Mouse (Mus musculus): ENCODE results near the gene Lrp8. TPM values are rescaled to one million over a fixed set of nuclear protein-coding genes. Genes with fewer than 3 reads are reported as not detected.

Lrp8 gene
- polyA plus RNA-seq, 1 experiment from 2014 or later, result 3.5 TPM

DNA sequence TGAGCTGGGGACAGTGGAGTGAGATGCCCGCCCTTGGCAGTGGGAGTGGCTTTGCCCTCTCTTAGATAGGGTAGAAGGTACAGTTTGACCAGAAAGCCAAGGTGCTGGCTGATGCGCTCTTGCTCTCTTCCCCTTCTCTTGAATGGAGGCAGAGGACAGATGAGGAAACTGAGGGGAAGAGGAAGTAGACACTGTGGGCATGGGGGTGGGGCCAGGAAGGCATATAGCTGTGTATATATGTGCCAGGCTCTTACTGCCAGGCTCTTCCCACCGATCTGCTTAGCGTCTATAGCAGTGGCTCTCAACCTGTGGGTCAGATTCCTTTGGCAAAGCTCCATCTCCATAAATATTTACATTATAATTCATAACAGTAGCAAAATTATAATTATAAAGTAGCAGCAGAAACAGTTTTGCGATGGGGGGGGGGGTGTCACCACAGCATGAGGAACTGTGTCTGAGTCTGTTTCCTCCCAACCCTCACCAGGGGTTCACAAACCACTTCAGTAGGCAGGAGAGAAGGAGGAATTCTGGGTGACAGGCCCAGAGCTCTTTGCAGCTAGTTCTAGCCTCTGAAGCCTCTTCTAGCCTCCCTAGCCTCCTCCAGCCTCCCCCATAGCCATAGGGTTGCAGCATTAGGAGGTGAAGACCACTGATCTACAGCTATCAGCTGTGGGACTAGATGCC is 24.9 kb upstream of the Lrp8 start:
- no peak for ATAC-seq (ENCODE audit: low read depth)
- Histone ChIP-seq H3K4me1 (replicated peaks) (peaks cover 17% of the 10 kb centered on the region), H3K27me3 (no peaks in the 10 kb centered on the region)

DNA sequence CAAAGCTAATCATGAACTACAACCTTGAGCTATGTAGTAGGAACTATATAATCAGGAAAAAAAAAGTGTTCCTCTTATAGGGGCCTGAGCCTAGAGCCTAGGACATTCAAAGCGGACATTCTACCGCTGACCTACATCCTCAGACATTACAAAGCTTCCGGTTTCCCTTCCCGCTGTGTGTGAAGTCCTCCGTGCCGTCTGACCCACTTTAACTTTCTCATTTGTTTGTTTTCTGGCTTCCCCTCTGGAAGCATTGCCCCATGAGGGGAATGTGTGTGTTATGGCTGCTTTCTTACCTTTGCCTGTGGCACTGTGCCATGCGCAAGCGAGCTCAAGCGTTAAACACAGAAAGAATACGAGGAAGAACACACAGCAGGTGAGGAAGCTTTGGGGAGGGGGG is 18.5 kb upstream of the Lrp8 start:
- H3K9ac ChIP-seq, result no peak overlapping the region
- H3K4me3 ChIP-seq (replicated peaks), result no peak overlapping the region
- ATAC-seq (ENCODE audit: low read depth), result no peak
- H3K36me3 ChIP-seq, result no peaks in the 10 kb centered on the region
- WGBS (ENCODE audit: insufficient replicate concordance), result 61% methylated on average over 10 of the region's 10 CpGs
- no peaks in the 10 kb centered on the region for H3K27me3 ChIP-seq
- no peak for DNase-seq
- no peaks in the 10 kb centered on the region for H3K4me1 ChIP-seq (replicated peaks)
- H3K27ac ChIP-seq, result no peak overlapping the region
- H3K4me2 ChIP-seq, result no peak overlapping the region
- no peaks in the 10 kb centered on the region for H3K9me3 ChIP-seq (replicated peaks)

More for the DNA sequence above, 24.9 kb upstream of the Lrp8 start:
- no peak overlapping the region for H3K4me3 ChIP-seq (replicated peaks)
- H3K9ac ChIP-seq, result no peak overlapping the region
- no peak overlapping the region for H3K4me2 ChIP-seq
- WGBS (ENCODE audit: insufficient replicate concordance), result 50% methylated on average over 5 of the region's 5 CpGs
- H3K9me3 ChIP-seq (replicated peaks), result 0 out of 2 replicates have a peak, but pooled peaks cover 2% of the 10 kb centered on the region
- no peak overlapping the region for H3K27ac ChIP-seq
- DNase-seq, result peak; percentile 5
- H3K36me3 ChIP-seq, result no peaks in the 10 kb centered on the region

DNA sequence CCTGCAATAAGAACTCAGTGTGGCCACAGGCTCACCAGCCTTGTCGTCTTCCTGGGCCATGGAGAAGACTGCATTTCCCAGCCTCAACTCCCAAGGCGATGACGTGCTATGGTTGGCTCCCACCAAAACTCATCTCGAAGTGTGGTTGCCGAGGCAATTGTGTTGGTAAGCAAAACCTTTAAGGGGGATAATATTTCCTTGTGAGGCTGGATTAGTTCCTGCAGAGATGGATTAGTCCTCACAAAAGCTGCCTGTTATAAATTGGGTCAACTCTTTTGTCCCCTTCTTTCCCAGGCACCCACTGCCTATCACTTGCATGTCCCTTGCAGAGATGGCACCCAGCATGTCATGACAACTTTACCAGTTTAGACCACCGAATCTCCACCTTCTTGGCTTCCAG is 13.2 kb upstream of the Lrp8 start:
- no peaks in the 10 kb centered on the region for H3K9me3 ChIP-seq (replicated peaks)
- no peaks in the 10 kb centered on the region for H3K4me1 ChIP-seq (replicated peaks)
- H3K4me3 ChIP-seq (replicated peaks), result no peak overlapping the region
- no peak for DNase-seq
- no peak overlapping the region for H3K4me2 ChIP-seq
- no peak for ATAC-seq (ENCODE audit: low read depth)
- H3K27me3 ChIP-seq, result peaks cover 4% of the 10 kb centered on the region; the same call in 1 of the 2 replicates
- H3K36me3 ChIP-seq, result no peaks in the 10 kb centered on the region
- 77% methylated on average over 6 of the region's 6 CpGs for WGBS (ENCODE audit: insufficient replicate concordance)
- H3K9ac ChIP-seq, result no peak overlapping the region
- no peak overlapping the region for H3K27ac ChIP-seq

DNA sequence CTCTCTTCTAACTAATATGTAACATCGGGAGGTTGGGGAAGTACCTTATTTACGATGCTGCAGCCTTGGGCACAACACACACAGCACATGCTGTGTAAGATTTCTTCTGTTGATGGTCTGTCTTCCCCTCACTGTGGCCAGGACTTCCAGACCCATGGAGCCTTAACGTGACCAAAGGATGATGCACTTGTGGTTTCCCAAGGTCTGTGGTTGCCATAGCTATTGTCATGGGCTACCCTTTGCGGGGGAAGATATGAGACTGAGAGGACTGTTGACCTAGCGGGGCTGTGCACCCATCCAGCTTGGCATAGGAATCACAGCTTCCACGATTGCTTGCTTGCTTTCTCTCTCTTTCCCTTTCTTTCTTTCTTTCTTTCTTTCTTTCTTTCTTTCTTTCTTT is 1.3 kb upstream of the Lrp8 start:
- Histone ChIP-seq H3K4me3 (replicated peaks) (no peak overlapping the region), H3K4me2 (no peak overlapping the region), H3K4me1 (replicated peaks) (peaks cover 41% of the 10 kb centered on the region), H3K36me3 (0 out of 2 replicates have a peak, but pooled peaks cover 9% of the 10 kb centered on the region), H3K9ac (no peak overlapping the region), H3K9me3 (replicated peaks) (no peaks in the 10 kb centered on the region), H3K27ac (no peak overlapping the region), H3K27me3 (peaks cover 14% of the 10 kb centered on the region)
- ATAC-seq (ENCODE audit: low read depth) (no peak), DNase-seq (no peak)
- 53% methylated on average over 6 of the region's 6 CpGs for WGBS (ENCODE audit: insufficient replicate concordance)

DNA sequence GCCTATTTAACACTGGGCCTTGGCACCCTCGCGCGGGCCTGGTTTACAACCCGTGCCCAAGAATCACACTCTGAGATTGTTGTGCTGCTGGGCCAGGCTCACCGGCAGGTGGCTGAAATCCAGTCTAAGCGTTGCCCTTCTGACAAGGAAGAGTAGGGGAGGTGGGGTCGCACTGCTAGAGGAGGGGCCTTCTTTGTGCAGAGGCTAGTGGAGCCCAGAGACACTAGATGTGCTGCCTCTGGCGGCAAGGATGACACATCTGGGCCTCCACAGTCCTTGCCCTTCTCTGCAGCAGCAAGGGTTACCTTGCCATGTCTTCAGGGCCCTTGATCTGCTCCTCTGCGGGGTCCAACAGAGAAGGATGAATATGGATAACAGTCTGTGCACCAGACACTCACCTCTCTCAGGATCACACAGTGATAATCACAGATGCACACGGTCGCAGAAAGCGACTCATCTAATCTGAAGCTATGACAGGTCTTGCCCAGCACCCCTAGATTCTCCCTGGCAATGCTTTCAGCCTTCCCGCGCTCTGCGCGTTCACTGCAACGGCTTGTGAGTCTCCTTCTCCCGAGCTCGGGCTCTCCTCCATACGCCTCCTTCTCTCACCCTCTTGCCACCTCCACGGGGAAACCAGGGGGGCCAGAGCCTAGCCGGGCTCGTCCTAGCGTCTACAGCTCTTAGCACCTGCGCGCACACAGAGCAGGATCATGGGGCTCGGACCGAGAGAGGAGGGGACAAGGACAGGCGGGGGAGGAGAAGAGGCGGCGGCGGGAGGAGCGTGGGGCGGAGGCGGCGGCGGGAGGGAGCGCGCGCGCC is 486 bp upstream of the Lrp8 start:
- peak; percentile 49 for ATAC-seq (ENCODE audit: low read depth)
- 4% methylated on average over 40 of the region's 41 CpGs for WGBS (ENCODE audit: insufficient replicate concordance)

DNA sequence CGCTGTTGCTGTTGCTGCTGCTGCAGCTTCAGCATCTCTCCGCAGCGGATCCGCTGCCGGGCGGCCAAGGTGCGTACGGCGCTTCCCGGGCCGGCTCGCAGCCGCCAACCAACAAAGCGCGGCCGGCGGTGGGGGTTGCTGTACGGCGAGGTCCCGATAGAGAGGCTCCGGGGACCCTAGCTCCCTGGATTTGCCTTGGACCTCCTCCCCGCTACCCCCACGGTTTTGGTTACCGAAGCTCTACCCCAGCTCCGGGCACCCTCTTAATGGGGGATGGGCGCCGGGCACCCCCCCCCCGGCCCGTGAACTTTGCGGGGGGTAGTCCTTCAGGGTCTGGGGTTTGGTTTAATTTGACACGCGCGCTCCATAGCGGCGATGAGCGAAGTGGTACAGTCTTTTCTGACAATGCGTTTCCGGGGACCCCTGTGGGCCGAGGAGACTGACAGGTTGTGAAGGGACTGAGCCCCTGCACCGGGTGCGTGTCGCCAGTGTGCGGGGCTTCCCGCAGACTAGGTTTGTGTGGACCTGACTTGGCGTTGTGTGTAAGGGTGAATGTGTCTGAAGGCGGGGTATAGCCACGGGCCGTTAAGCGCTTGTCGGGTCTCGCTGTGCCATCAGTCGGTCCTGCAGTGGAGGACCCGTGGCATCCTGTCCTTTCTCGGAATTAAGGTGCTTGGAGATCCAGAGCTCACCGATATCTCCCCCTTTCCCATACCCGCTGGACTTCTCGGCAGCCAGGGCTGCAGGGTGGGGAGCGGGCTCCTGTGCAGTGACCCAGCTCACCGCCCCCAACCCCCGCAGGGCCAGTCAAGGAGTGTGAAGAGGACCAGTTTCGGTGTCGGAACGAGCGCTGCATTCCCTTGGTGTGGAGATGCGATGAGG is 630 bp downstream of the Lrp8 start:
- no peaks in the 10 kb centered on the region for H3K9me3 ChIP-seq (replicated peaks)
- peaks cover 14% of the 10 kb centered on the region for H3K27me3 ChIP-seq
- no peak for ATAC-seq (ENCODE audit: low read depth)
- peak overlapping the region; percentile 84 for H3K4me3 ChIP-seq (replicated peaks)
- peak overlapping the region; percentile 95 for H3K27ac ChIP-seq
- peak; percentile 30 for DNase-seq
- H3K4me2 ChIP-seq, result peak overlapping the region; percentile 97
- H3K36me3 ChIP-seq, result 0 out of 2 replicates have a peak, but pooled peaks cover 9% of the 10 kb centered on the region
- H3K9ac ChIP-seq, result peak overlapping the region; percentile 91
- peaks cover 56% of the 10 kb centered on the region for H3K4me1 ChIP-seq (replicated peaks)
- under 1% methylated on average over 65 of the region's 65 CpGs for WGBS (ENCODE audit: insufficient replicate concordance)

More for the DNA sequence above, 486 bp upstream of the Lrp8 start:
- Histone ChIP-seq H3K27ac (0 out of 2 replicates have a peak overlapping the region, but pooled peaks have one; percentile 51), H3K9me3 (replicated peaks) (no peaks in the 10 kb centered on the region), H3K4me3 (replicated peaks) (peak overlapping the region; percentile 84), H3K9ac (peak overlapping the region; percentile 91), H3K36me3 (0 out of 2 replicates have a peak, but pooled peaks cover 9% of the 10 kb centered on the region), H3K4me2 (peak overlapping the region; percentile 97), H3K4me1 (replicated peaks) (peaks cover 46% of the 10 kb centered on the region), H3K27me3 (peaks cover 14% of the 10 kb centered on the region)
- peak; percentile 71 for DNase-seq

GRCm38 (mm10) chr4:107803351-107804106 is 1.5 kb downstream of the Lrp8 start:
- ATAC-seq (ENCODE audit: low read depth) (peak; percentile 97), DNase-seq (peak; percentile 96)
- H3K4me3 ChIP-seq (replicated peaks), result peak overlapping the region; percentile 84
- peak overlapping the region; percentile 91 for H3K9ac ChIP-seq
- peaks cover 14% of the 10 kb centered on the region for H3K27me3 ChIP-seq
- peaks cover 65% of the 10 kb centered on the region for H3K4me1 ChIP-seq (replicated peaks)
- H3K27ac ChIP-seq, result peak overlapping the region; percentile 95
- H3K36me3 ChIP-seq, result 0 out of 2 replicates have a peak, but pooled peaks cover 9% of the 10 kb centered on the region
- under 1% methylated on average over 38 of the region's 46 CpGs for WGBS (ENCODE audit: insufficient replicate concordance)
- peak overlapping the region; percentile 97 for H3K4me2 ChIP-seq
- no peaks in the 10 kb centered on the region for H3K9me3 ChIP-seq (replicated peaks)

GRCm38 (mm10) chr4:107805491-107805890 is 3.4 kb downstream of the Lrp8 start:
- no peak for ATAC-seq (ENCODE audit: low read depth)
- WGBS (ENCODE audit: insufficient replicate concordance), result 57% methylated on average over 3 of the region's 3 CpGs
- H3K27ac ChIP-seq, result peak overlapping the region; percentile 95; the same call in 1 of the 2 replicates

DNA sequence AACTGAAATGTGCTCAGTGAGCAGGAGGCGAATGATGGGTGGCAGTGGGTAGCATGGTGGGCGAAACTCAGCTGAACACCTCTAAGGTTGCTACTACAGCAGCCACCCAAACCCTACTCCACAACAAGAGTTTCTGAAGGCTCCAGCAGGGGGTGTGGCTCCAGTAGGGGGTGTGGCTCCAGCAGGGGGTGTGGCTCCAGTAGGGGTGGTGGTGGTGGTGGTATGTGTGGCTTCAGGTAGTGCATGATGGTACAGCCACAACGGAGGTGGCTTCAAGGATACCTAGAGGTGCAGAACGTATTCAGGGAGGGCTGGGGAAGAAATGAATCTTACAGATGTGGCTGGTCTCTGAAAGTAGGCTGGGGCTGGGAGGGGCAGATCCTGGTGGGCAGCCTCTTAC is 5.7 kb downstream of the Lrp8 start:
- peaks cover 76% of the 10 kb centered on the region for H3K4me1 ChIP-seq (replicated peaks)
- 48% methylated on average over 4 of the region's 4 CpGs for WGBS (ENCODE audit: insufficient replicate concordance)
- no peak overlapping the region for H3K4me2 ChIP-seq
- no peak overlapping the region for H3K4me3 ChIP-seq (replicated peaks)
- DNase-seq (peak; percentile 62), ATAC-seq (ENCODE audit: low read depth) (no peak)
- H3K9ac ChIP-seq, result no peak overlapping the region
- no peaks in the 10 kb centered on the region for H3K9me3 ChIP-seq (replicated peaks)
- no peak overlapping the region for H3K27ac ChIP-seq
- 0 out of 2 replicates have a peak, but pooled peaks cover 18% of the 10 kb centered on the region for H3K36me3 ChIP-seq
- H3K27me3 ChIP-seq, result no peaks in the 10 kb centered on the region

More at GRCm38 (mm10) chr4:107805491-107805890, 3.4 kb downstream of the Lrp8 start:
- Histone ChIP-seq H3K4me3 (replicated peaks) (no peak overlapping the region; the same call in 1 of the 2 replicates), H3K9me3 (replicated peaks) (no peaks in the 10 kb centered on the region), H3K9ac (no peak overlapping the region), H3K27me3 (peaks cover 9% of the 10 kb centered on the region), H3K4me2 (0 out of 2 replicates have a peak overlapping the region, but pooled peaks have one; percentile 14), H3K4me1 (replicated peaks) (peaks cover 75% of the 10 kb centered on the region), H3K36me3 (0 out of 2 replicates have a peak, but pooled peaks cover 14% of the 10 kb centered on the region)
- peak; percentile 18 for DNase-seq

DNA sequence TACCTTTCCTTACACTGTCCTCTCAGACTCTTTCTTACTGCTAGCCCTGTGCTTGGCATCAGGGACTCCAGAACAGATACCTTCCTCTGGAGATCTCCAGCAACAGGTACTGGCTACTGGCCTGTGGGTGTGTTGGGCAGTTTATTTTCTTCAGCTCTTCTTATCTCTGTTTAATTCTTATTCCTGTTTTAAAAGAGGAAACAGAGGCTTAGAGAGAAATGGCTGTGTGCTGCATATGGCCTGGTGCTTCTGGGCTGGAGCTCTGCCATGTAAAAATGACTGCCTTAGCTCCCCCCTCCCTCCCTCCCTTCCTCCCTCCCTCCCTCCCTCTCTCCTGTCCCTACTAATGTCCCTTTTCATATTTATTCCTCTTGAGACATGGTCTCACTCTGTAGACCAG is 6.6 kb downstream of the Lrp8 start:
- H3K4me1 ChIP-seq (replicated peaks), result peaks cover 67% of the 10 kb centered on the region
- no peak for ATAC-seq (ENCODE audit: low read depth)
- H3K4me2 ChIP-seq, result no peak overlapping the region

More for the DNA sequence above, 6.6 kb downstream of the Lrp8 start:
- Histone ChIP-seq H3K36me3 (0 out of 2 replicates have a peak, but pooled peaks cover 18% of the 10 kb centered on the region), H3K9ac (no peak overlapping the region), H3K4me3 (replicated peaks) (no peak overlapping the region), H3K9me3 (replicated peaks) (no peaks in the 10 kb centered on the region), H3K27me3 (no peaks in the 10 kb centered on the region), H3K27ac (peak overlapping the region; percentile 39; the same call in 1 of the 2 replicates)
- no peak for DNase-seq

Measured in liver, embryonic 13.5 days (tissue).